Mouse (Mus musculus) midbrain, postnatal 0 days (tissue): ENCODE data around the gene Usp16. TPM values are rescaled to one million over a fixed set of nuclear protein-coding genes. Genes with fewer than 3 reads are reported as not detected.

Experiments used
- ATAC-seq: fragments of 200-750 bp; cut with Nextera tagmentation; 2 replicates; pipeline ENCODE4 v1.8.0; 2017; ENCODE audit warnings: moderate number of reproducible peaks, mild to moderate bottlenecking, moderate TSS enrichment, moderate library complexity; ENCODE audit not compliant: low FRiP score
- DNase-seq: peaks from one replicate; pipeline ENCODE4 v3.0.0-alpha.2; 2015; ENCODE audit warnings: low spot score
- H3K27ac ChIP-seq: fragments of 300-500 bp; sonication (generic); 2 replicates; pipeline ENCODE4 v1.5.1; 2014; ENCODE audit warnings: low read depth, mild to moderate bottlenecking, low read length, mixed read lengths
- H3K27me3 ChIP-seq: fragments of 300-500 bp; sonication (generic); 2 replicates; pipeline ENCODE4 v1.6.1; 2014; ENCODE audit warnings: low read length, control low read depth, mixed read lengths; ENCODE audit not compliant: insufficient read depth
- H3K36me3 ChIP-seq: fragments of 300-500 bp; sonication (generic); 2 replicates; pipeline ENCODE4 v1.6.1; 2014; ENCODE audit warnings: low read length, control low read depth, mixed read lengths; ENCODE audit not compliant: insufficient read depth
- H3K4me1 ChIP-seq: fragments of 300-500 bp; sonication (generic); 2 replicates; pipeline ENCODE4 v1.6.1; 2014; ENCODE audit warnings: mild to moderate bottlenecking, control low read depth, antibody characterized with exemption, low read length, mixed read lengths; ENCODE audit not compliant: insufficient read depth
- H3K4me2 ChIP-seq: fragments of 300-500 bp; sonication (generic); 2 replicates; pipeline ENCODE4 v1.6.1; 2014; ENCODE audit warnings: low read depth, mild to moderate bottlenecking, low read length, mixed read lengths; ENCODE audit not compliant: poor library complexity, severe bottlenecking
- H3K4me3 ChIP-seq: fragments of 300-500 bp; sonication (generic); 2 replicates; pipeline ENCODE4 v1.5.1; 2014; ENCODE audit warnings: low read depth, mild to moderate bottlenecking, low read length, moderate library complexity
- H3K9ac ChIP-seq: fragments of 300-500 bp; sonication (generic); replicated peaks from 2 replicates; pipeline ENCODE4 v1.6.1; 2014; ENCODE audit warnings: mild to moderate bottlenecking, low read length, moderate library complexity, mixed read lengths; ENCODE audit not compliant: poor library complexity, severe bottlenecking
- H3K9me3 ChIP-seq: fragments of 300-500 bp; sonication (generic); 2 replicates; pipeline ENCODE4 v1.6.1; 2016; ENCODE audit warnings: low read length, control low read depth
- CTCF ChIP-seq: IDR thresholded peaks from 2 replicates; pipeline ENCODE4 v1.5.1; 2016; ENCODE audit warnings: antibody characterized with exemption, mild to moderate bottlenecking
- WGBS: fragments of 180-500 bp; shearing (Covaris S2); extraction: QIAGEN DNeasy Blood & Tissue Kit; methylation state at CpG from one replicate; pipeline ENCODE4 v1.1.7; 2014; 5-methylcytosine and 5-hydroxymethylcytosine counted together
- polyA plus RNA-seq: library from polyadenylated mRNA; unstranded; fragments of >200 nt; fragmentation: Nextera tagmentation; extraction: Ambion mirVana; gene quantifications from 2 replicates; pipeline ENCODE4 v1.2.1, GENCODE M21; 2015
- total RNA-seq: library from RNA; depleted of rRNA; stranded (reverse); fragments of >200 nt; gene quantifications from 2 replicates; pipeline ENCODE4 v1.2.3, GENCODE M21; 2014

The Usp16 gene
- total and polyA plus RNA-seq, 2 experiments from 2014 or later = 30.7 to 47.4 TPM

DNA sequence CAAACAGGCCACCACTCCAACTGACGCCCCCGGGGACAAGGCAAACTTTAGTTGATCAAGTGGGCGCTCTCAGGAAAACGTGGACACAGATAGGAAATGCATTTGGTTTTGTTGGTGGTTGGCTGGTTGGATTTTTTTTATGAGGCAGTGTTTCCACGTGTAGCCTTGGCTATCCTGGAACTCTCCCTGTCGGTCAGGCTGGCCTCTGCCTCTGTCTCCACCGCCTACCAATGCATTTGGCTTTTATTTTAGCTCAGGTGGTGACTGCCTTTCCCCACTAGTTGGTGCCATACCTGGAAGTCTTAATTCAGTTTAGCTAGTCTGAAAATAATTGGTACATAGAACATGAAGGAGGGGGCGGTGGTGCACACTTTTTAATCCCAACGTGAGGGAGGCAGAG is 13.4 kb upstream of the Usp16 start:
- DNase-seq = peak; percentile 34

DNA sequence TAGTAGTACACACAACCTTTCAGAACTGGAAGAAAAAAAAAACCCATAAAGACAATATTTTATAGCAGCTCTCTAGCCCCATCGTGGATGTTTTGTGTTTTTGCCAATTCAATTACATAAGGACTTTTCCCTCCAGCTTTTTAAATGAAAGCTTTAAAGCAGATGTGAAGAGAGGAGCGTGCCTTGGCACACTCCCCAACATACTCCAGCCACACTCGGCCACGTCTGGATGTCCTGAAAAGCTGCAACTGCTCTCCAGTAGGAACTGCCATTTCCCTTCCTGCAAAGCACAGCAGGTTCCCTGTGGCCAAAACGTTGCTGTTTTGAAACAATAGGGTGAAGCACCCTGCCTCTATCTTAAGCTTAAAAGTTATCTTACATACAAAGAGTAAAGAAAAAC is 12.2 kb upstream of the Usp16 start:
- Histone ChIP-seq H3K27me3 (no peaks in the 10 kb centered on the region), H3K36me3 (no peaks in the 10 kb centered on the region), H3K9me3 (no peaks in the 10 kb centered on the region), H3K9ac (no peak overlapping the region), H3K4me1 (peaks cover 3% of the 10 kb centered on the region; the same call in 1 of the 2 replicates), H3K4me2 (no peak overlapping the region), H3K27ac (no peak overlapping the region), H3K4me3 (no peak overlapping the region)
- TF ChIP-seq CTCF = no peak
- WGBS = 63% methylated on average over 5 of the region's 5 CpGs
- DNase-seq (no peak), ATAC-seq (no peak)

More for the DNA sequence above, 13.4 kb upstream of the Usp16 start:
- Histone ChIP-seq H3K36me3 (0 out of 2 replicates have a peak, but pooled peaks cover 2% of the 10 kb centered on the region), H3K9me3 (no peaks in the 10 kb centered on the region), H3K4me3 (peak overlapping the region; percentile 49), H3K27me3 (no peaks in the 10 kb centered on the region), H3K9ac (peak overlapping the region; percentile 63; the same call in 1 of the 2 replicates), H3K4me1 (peaks cover 3% of the 10 kb centered on the region; the same call in 1 of the 2 replicates), H3K4me2 (peak overlapping the region; percentile 80), H3K27ac (0 out of 2 replicates have a peak overlapping the region, but pooled peaks have one; percentile 32)
- WGBS = 26% methylated on average over 9 of the region's 9 CpGs
- peak; percentile 76 for TF ChIP-seq CTCF
- ATAC-seq = peak; percentile 21; the same call in 1 of the 2 replicates

DNA sequence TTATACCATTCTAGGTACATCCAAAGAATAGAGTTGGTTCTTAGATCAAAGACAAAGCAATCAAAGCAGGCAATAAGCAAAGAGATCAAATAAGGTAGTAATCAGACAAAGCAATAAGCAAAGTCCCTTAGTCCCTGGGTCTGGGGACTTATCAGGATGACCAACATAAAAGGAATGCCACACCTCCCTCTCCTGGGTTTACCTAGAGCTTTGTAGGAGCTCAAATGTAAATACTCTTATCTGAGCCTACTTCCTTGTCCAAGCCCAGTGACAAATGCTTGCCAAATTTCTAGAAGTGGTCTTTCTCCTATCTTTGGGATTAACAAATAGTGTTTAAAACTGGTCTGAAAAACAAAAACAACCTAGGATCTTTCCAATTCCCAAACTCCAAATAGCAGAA is 11.3 kb upstream of the Usp16 start:
- no peak for TF ChIP-seq CTCF
- no peak overlapping the region for H3K4me3 ChIP-seq
- ATAC-seq (no peak), DNase-seq (no peak)
- H3K4me1 ChIP-seq = peaks cover 3% of the 10 kb centered on the region; the same call in 1 of the 2 replicates
- no peaks in the 10 kb centered on the region for H3K9me3 ChIP-seq
- no peak overlapping the region for H3K9ac ChIP-seq
- H3K4me2 ChIP-seq = no peak overlapping the region
- no peak overlapping the region for H3K27ac ChIP-seq
- no peaks in the 10 kb centered on the region for H3K36me3 ChIP-seq
- no peaks in the 10 kb centered on the region for H3K27me3 ChIP-seq

DNA sequence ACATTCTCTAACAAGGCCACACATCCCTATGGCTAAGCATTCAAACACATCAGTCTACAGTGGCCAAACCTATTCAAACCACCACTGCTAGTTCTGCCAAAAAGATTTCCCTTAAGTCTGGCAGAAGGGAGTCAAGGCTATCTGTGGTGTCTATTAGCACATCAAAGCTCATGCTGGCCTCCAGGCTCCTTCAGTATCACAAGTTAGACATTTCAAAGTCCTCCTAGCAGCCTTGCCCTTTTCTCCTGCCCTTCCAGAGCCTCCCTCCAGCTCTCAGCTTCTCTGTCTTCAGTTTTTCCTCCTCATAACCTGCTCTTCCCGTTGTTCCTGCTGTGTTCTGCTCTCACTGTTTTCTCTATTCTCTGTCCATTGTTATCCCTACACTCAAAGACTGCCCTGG is 10.4 kb upstream of the Usp16 start:
- peaks cover 3% of the 10 kb centered on the region; the same call in 1 of the 2 replicates for H3K4me1 ChIP-seq
- H3K27me3 ChIP-seq = no peaks in the 10 kb centered on the region
- no peak for TF ChIP-seq CTCF
- H3K9me3 ChIP-seq = no peaks in the 10 kb centered on the region
- no peak for DNase-seq
- WGBS = 54% methylated on average over 1 of the region's 1 CpGs
- no peak overlapping the region for H3K27ac ChIP-seq
- no peaks in the 10 kb centered on the region for H3K36me3 ChIP-seq
- H3K4me2 ChIP-seq = no peak overlapping the region
- no peak overlapping the region for H3K4me3 ChIP-seq
- ATAC-seq = no peak
- no peak overlapping the region for H3K9ac ChIP-seq

DNA sequence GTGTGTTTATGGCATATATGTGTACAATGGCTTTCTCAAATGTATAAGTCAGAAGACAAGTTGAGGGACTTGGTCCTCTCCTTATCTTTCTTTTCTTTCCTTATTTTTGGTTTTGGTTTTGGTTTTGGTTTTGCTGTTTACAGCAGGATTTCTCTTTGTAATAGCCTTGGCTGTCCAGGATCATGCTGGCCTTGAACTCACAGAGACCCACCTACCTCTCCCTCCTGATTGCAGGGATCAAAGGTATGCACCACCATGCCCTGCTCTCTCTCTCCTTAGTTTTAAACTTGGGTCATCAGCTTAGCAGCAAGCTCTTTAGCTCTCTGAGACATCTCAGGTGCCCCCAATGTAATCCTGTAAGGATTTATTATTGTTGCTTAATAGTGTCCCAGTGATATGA is 9.4 kb upstream of the Usp16 start:
- no peak overlapping the region for H3K4me3 ChIP-seq
- no peak for DNase-seq
- H3K27ac ChIP-seq = no peak overlapping the region
- no peak overlapping the region for H3K4me2 ChIP-seq
- no peaks in the 10 kb centered on the region for H3K9me3 ChIP-seq
- no peak for TF ChIP-seq CTCF
- H3K27me3 ChIP-seq = no peaks in the 10 kb centered on the region
- no peak for ATAC-seq
- no peak overlapping the region for H3K9ac ChIP-seq
- H3K36me3 ChIP-seq = no peaks in the 10 kb centered on the region
- peaks cover 3% of the 10 kb centered on the region; the same call in 1 of the 2 replicates for H3K4me1 ChIP-seq

DNA sequence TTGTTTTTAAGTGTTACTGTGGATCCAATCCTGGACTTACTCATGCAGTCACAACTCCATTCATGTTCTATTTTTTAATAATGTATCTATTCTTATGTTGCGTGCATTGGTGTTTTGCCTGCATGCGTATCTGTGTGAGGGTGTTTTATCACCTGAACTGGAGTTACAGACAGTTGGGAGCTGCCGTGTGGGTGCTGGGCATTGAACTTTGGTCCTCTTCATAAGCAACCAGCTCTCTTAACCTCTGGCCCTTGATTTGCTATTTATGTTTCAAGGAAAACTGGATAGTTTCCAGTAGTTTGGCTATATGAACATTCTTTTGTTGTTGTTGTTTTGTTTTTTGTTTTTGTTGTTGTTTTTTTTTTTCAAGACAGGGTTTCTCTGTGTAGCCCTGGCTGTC is 9.0 kb upstream of the Usp16 start:
- DNase-seq (no peak), ATAC-seq (no peak)
- 88% methylated on average over 3 of the region's 3 CpGs for WGBS
- Histone ChIP-seq H3K4me3 (no peak overlapping the region), H3K9ac (no peak overlapping the region), H3K36me3 (no peaks in the 10 kb centered on the region), H3K4me2 (no peak overlapping the region), H3K4me1 (peaks cover 3% of the 10 kb centered on the region; the same call in 1 of the 2 replicates), H3K9me3 (no peaks in the 10 kb centered on the region), H3K27me3 (no peaks in the 10 kb centered on the region), H3K27ac (no peak overlapping the region)
- TF ChIP-seq CTCF = no peak
